Mouse (Mus musculus): ENCODE data around the gene Tm9sf3.

GRCm38 (mm10) chr19:41284515-41284914 is 20.7 kb upstream of the Tm9sf3 start:
- TF ChIP-seq POLR2A (IDR thresholded peaks at IDR 0.05; ENCODE audit: borderline replicate concordance, insufficient read depth, low read length): no peak
- no peak for TF ChIP-seq CTCF (IDR thresholded peaks at IDR 0.05; ENCODE audit: borderline replicate concordance, insufficient read depth, low read depth, low read length)
